Mouse (Mus musculus) stomach, embryonic 15.5 days (tissue): Measurements from ENCODE around the gene Ripply1. TPM values are rescaled to one million over a fixed set of nuclear protein-coding genes. Genes with fewer than 3 reads are reported as not detected.

Source experiments
- ATAC-seq: fragments of 200-750 bp; cut with Nextera tagmentation; 2 replicates; pipeline ENCODE4 v1.8.0; 2017; ENCODE audit warnings: low read depth, moderate number of reproducible peaks, moderate TSS enrichment; ENCODE audit not compliant: insufficient read depth, low FRiP score
- H3K27ac ChIP-seq: fragments of 300-500 bp; sonication (generic); 2 replicates; pipeline ENCODE4 v1.5.1; 2015; ENCODE audit warnings: mild to moderate bottlenecking, inconsistent platforms
- H3K27me3 ChIP-seq: fragments of 300-500 bp; sonication (generic); replicated peaks from 2 replicates; pipeline ENCODE4 v1.6.1; 2015; ENCODE audit warnings: inconsistent platforms
- H3K36me3 ChIP-seq: fragments of 300-500 bp; sonication (generic); 2 replicates; pipeline ENCODE4 v1.6.1; 2015; ENCODE audit warnings: inconsistent platforms
- H3K4me1 ChIP-seq: fragments of 300-500 bp; sonication (generic); 2 replicates; pipeline ENCODE4 v1.6.1; 2015; ENCODE audit warnings: inconsistent platforms
- H3K4me2 ChIP-seq: fragments of 300-500 bp; sonication (generic); 2 replicates; pipeline ENCODE4 v1.6.1; 2015; ENCODE audit warnings: mild to moderate bottlenecking, inconsistent platforms
- H3K4me3 ChIP-seq: fragments of 300-500 bp; sonication (generic); replicated peaks from 2 replicates; pipeline ENCODE4 v1.5.1; 2015; ENCODE audit warnings: inconsistent platforms
- H3K9ac ChIP-seq: fragments of 300-500 bp; sonication (generic); 2 replicates; pipeline ENCODE4 v1.6.1; 2015; ENCODE audit warnings: inconsistent platforms
- H3K9me3 ChIP-seq: fragments of 300-500 bp; sonication (generic); 2 replicates; pipeline ENCODE4 v1.6.1; 2016; ENCODE audit warnings: inconsistent platforms
- WGBS: fragments of 180-500 bp; shearing (Covaris S2); methylation state at CpG from one replicate; pipeline ENCODE4 v1.1.7; 2015; 5-methylcytosine and 5-hydroxymethylcytosine counted together
- polyA plus RNA-seq: library from polyadenylated mRNA; unstranded; fragments of >200 nt; fragmentation: Nextera tagmentation; extraction: Ambion mirVana; gene quantifications from 2 replicates; pipeline ENCODE4 v1.2.1, GENCODE M21; 2015

Ripply1 gene
- not detected in 2 replicates for polyA plus RNA-seq

GRCm38 (mm10) chrX:139782278-139783044, at the start of gene Ripply1:
Gene Ripply1, minus strand, starts transcription at chrX:139782353.
- H3K9me3 ChIP-seq = no peaks in the 10 kb centered on the region
- no peak within 1 kb of the TSS for H3K9ac ChIP-seq
- H3K4me2 ChIP-seq = no peak within 1 kb of the TSS
- H3K4me3 ChIP-seq = no peak within 1 kb of the TSS
- no peaks in the 10 kb centered on the region for H3K4me1 ChIP-seq
- 57% methylated on average over 6 of the region's 6 CpGs for WGBS
- ATAC-seq = no peak
- no peaks in the 10 kb centered on the region for H3K27me3 ChIP-seq
- H3K36me3 ChIP-seq = no peaks in the 10 kb centered on the region
- no peak within 1 kb of the TSS for H3K27ac ChIP-seq

GRCm38 (mm10) chrX:139828363-139829092, 46.4 kb upstream of the Ripply1 start:
- Histone ChIP-seq H3K4me3 (no peak overlapping the region), H3K9ac (no peak overlapping the region), H3K9me3 (no peaks in the 10 kb centered on the region), H3K4me1 (no peaks in the 10 kb centered on the region), H3K36me3 (no peaks in the 10 kb centered on the region), H3K4me2 (no peak overlapping the region), H3K27me3 (no peaks in the 10 kb centered on the region), H3K27ac (no peak overlapping the region)
- ATAC-seq = no peak
- WGBS = 88% methylated on average over 6 of the region's 6 CpGs

DNA sequence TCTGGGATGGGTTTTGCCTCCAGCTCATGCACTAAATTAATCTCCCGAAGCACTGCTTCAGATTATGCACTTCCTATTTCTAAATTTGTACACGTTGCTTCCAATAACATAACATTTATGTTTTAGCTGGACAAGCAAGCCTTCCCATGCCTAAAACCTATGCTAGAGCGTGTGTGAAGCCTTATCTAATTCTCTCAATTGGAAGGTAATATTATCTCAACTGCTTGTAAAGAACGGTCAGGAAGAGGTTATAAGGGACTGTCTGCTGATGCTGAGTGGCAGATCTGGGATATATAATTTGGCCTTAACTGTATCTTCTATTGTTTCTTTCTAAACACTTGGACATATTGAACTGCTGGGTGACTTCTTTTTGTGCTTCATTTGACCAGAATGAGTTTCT, 44.8 kb upstream of the Ripply1 start:
- H3K4me2 ChIP-seq = no peak overlapping the region
- H3K4me3 ChIP-seq = no peak overlapping the region
- 84% methylated on average over 4 of the region's 4 CpGs for WGBS
- no peaks in the 10 kb centered on the region for H3K4me1 ChIP-seq
- H3K9me3 ChIP-seq = no peaks in the 10 kb centered on the region
- no peak overlapping the region for H3K27ac ChIP-seq
- no peaks in the 10 kb centered on the region for H3K36me3 ChIP-seq
- no peak overlapping the region for H3K9ac ChIP-seq
- ATAC-seq = no peak
- H3K27me3 ChIP-seq = no peaks in the 10 kb centered on the region

DNA sequence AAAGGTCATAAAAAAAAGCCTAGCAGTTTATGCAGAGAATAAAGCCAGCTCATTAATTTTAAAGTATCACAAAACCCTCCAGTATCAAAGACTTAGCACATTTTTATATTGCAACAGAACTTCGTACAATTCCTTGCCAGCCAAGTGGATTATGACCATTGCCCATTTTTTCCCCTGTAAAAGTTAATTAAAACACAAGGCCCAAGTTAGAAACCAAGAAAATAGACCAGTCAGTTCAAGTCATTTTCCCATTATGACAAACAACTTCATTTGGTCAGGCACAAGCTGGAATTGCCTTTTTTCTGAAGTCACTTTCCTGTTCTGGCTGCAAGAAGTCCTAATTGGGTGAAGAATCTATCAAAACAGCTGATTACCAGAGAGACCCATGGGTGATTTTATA, 43.2 kb upstream of the Ripply1 start:
- Histone ChIP-seq H3K4me2 (no peak overlapping the region), H3K27me3 (no peaks in the 10 kb centered on the region), H3K9ac (no peak overlapping the region), H3K9me3 (no peaks in the 10 kb centered on the region), H3K4me3 (no peak overlapping the region), H3K27ac (no peak overlapping the region), H3K4me1 (no peaks in the 10 kb centered on the region), H3K36me3 (no peaks in the 10 kb centered on the region)
- ATAC-seq = no peak
- 75% methylated on average over 1 of the region's 1 CpGs for WGBS

- Histone ChIP-seq H3K4me1 (no peaks in the 10 kb centered on the region), H3K27me3 (no peaks in the 10 kb centered on the region), H3K36me3 (no peaks in the 10 kb centered on the region), H3K9ac (no peak overlapping the region), H3K4me2 (no peak overlapping the region), H3K4me3 (no peak overlapping the region), H3K9me3 (no peaks in the 10 kb centered on the region), H3K27ac (no peak overlapping the region)
- ATAC-seq = no peak
- 63% methylated on average over 5 of the region's 5 CpGs for WGBS
These were observed 33.0 kb upstream of the Ripply1 start for GRCm38 (mm10) chrX:139815201-139815600.

DNA sequence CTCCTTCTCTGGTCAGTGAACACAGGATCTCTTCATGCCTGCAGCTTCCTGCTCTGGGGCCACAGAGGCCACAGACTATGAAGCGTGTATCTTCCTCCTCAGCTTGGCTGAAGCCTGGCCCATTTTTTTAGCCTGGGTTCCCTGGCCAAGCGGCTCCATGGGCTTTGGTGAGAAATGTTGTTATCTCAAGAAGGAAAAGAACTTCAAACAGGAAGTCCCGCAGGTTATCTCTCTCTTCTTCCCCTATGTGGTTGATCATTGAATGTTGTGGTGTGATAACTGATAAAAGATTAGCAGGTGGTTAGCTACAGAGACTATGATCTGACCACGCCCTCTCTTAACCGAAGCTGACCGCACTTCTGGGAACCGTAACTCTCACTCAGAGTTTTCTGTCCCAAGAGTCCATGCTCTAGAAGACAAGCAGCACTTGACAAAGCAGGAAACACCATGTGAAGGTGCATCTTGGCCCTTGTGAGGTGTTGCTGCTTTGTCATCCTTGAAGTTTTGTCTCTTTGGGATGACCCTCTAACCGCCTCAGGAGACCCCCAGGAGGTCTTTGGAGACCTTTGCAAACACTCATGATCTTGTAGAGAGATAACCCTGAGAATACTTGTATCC, 32.0 kb upstream of the Ripply1 start:
- Histone ChIP-seq H3K36me3 (no peaks in the 10 kb centered on the region), H3K27me3 (no peaks in the 10 kb centered on the region), H3K4me1 (no peaks in the 10 kb centered on the region), H3K27ac (no peak overlapping the region), H3K4me3 (no peak overlapping the region), H3K4me2 (no peak overlapping the region), H3K9me3 (no peaks in the 10 kb centered on the region), H3K9ac (no peak overlapping the region)
- peak; percentile 43; the same call in 1 of the 2 replicates for ATAC-seq
- 76% methylated on average over 8 of the region's 8 CpGs for WGBS

DNA sequence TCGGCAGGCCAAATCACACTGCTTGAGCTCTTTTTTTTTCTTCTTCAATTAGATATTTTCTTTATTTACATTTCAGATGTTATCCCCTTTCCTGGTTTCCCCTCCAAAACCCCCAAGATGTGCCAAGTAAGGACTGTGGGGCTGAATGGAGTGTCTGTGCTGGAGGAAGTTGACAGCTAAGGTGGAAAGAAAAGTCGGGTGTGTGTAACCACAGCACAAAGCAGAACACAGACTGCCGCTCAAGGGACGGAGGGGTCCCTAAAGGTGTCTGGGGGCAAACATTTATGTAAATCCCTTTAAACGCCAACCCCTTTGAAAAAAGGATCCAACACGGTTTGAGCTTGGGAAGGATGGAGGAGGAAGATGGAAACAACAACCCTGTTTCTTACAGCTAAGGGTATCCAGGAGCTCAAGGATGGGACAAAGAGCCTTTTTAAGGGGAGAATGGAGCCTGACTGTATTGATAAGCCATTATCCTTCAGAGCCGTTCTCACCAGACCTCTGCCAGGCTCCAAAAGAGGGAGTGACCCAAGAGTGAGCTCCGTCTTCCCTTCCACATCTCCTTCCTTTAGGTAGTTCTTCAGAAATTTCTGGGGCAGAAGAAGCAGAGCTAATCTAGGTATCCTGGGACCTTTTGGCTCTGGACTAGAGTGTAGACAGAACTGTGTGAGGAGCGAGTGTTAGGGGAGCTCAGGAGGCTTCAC, 31.3 kb upstream of the Ripply1 start:
- no peak for ATAC-seq
- H3K27me3 ChIP-seq = no peaks in the 10 kb centered on the region
- no peak overlapping the region for H3K4me3 ChIP-seq
- H3K9me3 ChIP-seq = no peaks in the 10 kb centered on the region
- no peak overlapping the region for H3K9ac ChIP-seq
- WGBS = 71% methylated on average over 9 of the region's 9 CpGs
- H3K36me3 ChIP-seq = no peaks in the 10 kb centered on the region
- H3K4me1 ChIP-seq = no peaks in the 10 kb centered on the region
- H3K27ac ChIP-seq = no peak overlapping the region
- H3K4me2 ChIP-seq = no peak overlapping the region

GRCm38 (mm10) chrX:139812636-139813298, 30.6 kb upstream of the Ripply1 start:
- 57% methylated on average over 3 of the region's 3 CpGs for WGBS
- no peaks in the 10 kb centered on the region for H3K27me3 ChIP-seq
- no peak for ATAC-seq
- H3K4me3 ChIP-seq = no peak overlapping the region
- no peaks in the 10 kb centered on the region for H3K9me3 ChIP-seq
- H3K9ac ChIP-seq = no peak overlapping the region
- H3K27ac ChIP-seq = no peak overlapping the region
- no peak overlapping the region for H3K4me2 ChIP-seq
- no peaks in the 10 kb centered on the region for H3K36me3 ChIP-seq
- no peaks in the 10 kb centered on the region for H3K4me1 ChIP-seq

- no peak overlapping the region for H3K9ac ChIP-seq
- no peaks in the 10 kb centered on the region for H3K27me3 ChIP-seq
- no peaks in the 10 kb centered on the region for H3K36me3 ChIP-seq
- H3K27ac ChIP-seq = no peak overlapping the region
- ATAC-seq = no peak
- WGBS = 88% methylated on average over 10 of the region's 10 CpGs
- no peaks in the 10 kb centered on the region for H3K4me1 ChIP-seq
- H3K4me2 ChIP-seq = no peak overlapping the region
- no peaks in the 10 kb centered on the region for H3K9me3 ChIP-seq
- H3K4me3 ChIP-seq = no peak overlapping the region
These were observed 26.3 kb upstream of the Ripply1 start for GRCm38 (mm10) chrX:139808501-139808900.

- 54% methylated on average over 4 of the region's 4 CpGs for WGBS
- Histone ChIP-seq H3K36me3 (no peaks in the 10 kb centered on the region), H3K27me3 (no peaks in the 10 kb centered on the region), H3K4me1 (no peaks in the 10 kb centered on the region), H3K9ac (no peak overlapping the region), H3K27ac (no peak overlapping the region), H3K4me3 (no peak overlapping the region), H3K9me3 (no peaks in the 10 kb centered on the region), H3K4me2 (no peak overlapping the region)
- ATAC-seq = peak; percentile 10; the same call in 1 of the 2 replicates
These were observed 25.9 kb upstream of the Ripply1 start for GRCm38 (mm10) chrX:139808085-139808484.

DNA sequence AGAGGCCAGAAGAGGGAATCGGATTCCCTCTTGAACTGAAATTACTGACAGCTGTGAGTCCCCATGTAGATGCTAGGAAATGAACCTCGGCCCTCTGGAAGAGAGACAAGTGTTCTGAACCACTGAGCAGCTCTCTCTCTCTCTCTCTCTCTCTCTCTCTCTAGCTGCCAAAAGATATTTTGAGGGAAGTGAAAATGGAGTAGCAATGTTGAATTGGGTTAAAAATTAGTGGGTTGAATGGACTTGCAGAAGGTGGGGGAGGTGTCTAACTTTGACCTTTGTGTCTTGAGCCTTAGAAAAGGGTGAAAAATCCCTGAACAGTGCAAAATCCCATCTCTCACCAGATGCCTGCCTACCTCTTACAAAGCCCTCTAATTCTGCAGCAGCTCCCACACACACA, 25.2 kb upstream of the Ripply1 start:
- Histone ChIP-seq H3K27me3 (no peaks in the 10 kb centered on the region), H3K4me3 (no peak overlapping the region), H3K4me1 (no peaks in the 10 kb centered on the region), H3K27ac (no peak overlapping the region), H3K9me3 (no peaks in the 10 kb centered on the region), H3K4me2 (no peak overlapping the region), H3K9ac (no peak overlapping the region), H3K36me3 (no peaks in the 10 kb centered on the region)
- no peak for ATAC-seq
- 70% methylated on average over 2 of the region's 2 CpGs for WGBS
